Mouse (Mus musculus) intestine, embryonic 16.5 days (tissue): ENCODE measurements around the gene Plvap. TPM values are rescaled to one million over a fixed set of nuclear protein-coding genes. Genes with fewer than 3 reads are reported as not detected.

Experiments
- ATAC-seq: fragments of 200-750 bp; cut with Nextera tagmentation; 2 replicates; pipeline ENCODE4 v1.8.0; 2017; ENCODE audit warnings: moderate TSS enrichment, moderate library complexity
- H3K27ac ChIP-seq: fragments of 300-500 bp; sonication (generic); 2 replicates; pipeline ENCODE4 v1.5.1; 2014; ENCODE audit warnings: mild to moderate bottlenecking, low read length
- H3K27me3 ChIP-seq: fragments of 300-500 bp; sonication (generic); replicated peaks from 2 replicates; pipeline ENCODE4 v1.6.1; 2014; ENCODE audit warnings: low read length, control low read depth, mixed read lengths; ENCODE audit not compliant: control insufficient read depth, insufficient read depth
- H3K36me3 ChIP-seq: fragments of 300-500 bp; sonication (generic); 2 replicates; pipeline ENCODE4 v1.6.1; 2014; ENCODE audit warnings: low read length, control low read depth; ENCODE audit not compliant: control insufficient read depth, insufficient read depth
- H3K4me1 ChIP-seq: fragments of 300-500 bp; sonication (generic); 2 replicates; pipeline ENCODE4 v1.6.1; 2014; ENCODE audit warnings: low read length, control low read depth, mixed read lengths; ENCODE audit not compliant: control insufficient read depth, insufficient read depth
- H3K4me2 ChIP-seq: fragments of 300-500 bp; sonication (generic); 2 replicates; pipeline ENCODE4 v1.6.1; 2014; ENCODE audit warnings: low read depth, low read length, control low read depth
- H3K4me3 ChIP-seq: fragments of 300-500 bp; sonication (generic); 2 replicates; pipeline ENCODE4 v1.5.1; 2014; ENCODE audit warnings: mild to moderate bottlenecking, low read length
- H3K9ac ChIP-seq: fragments of 300-500 bp; sonication (generic); 2 replicates; pipeline ENCODE4 v1.6.1; 2014; ENCODE audit warnings: low read depth, low read length
- H3K9me3 ChIP-seq: fragments of 300-500 bp; sonication (generic); 2 replicates; pipeline ENCODE4 v1.6.1; 2016; ENCODE audit warnings: low read length, control low read depth; ENCODE audit not compliant: control insufficient read depth
- WGBS: fragments of 180-500 bp; shearing (Covaris S2); extraction: QIAGEN DNeasy Blood & Tissue Kit; methylation state at CpG from one replicate; pipeline ENCODE4 v1.1.7; 2014; 5-methylcytosine and 5-hydroxymethylcytosine counted together
- polyA plus RNA-seq: library from polyadenylated mRNA; unstranded; fragments of >200 nt; fragmentation: Nextera tagmentation; extraction: Ambion mirVana; gene quantifications from 2 replicates; pipeline ENCODE4 v1.2.1, GENCODE M21; 2015

Gene Plvap
- polyA plus RNA-seq, 1 experiment from 2014 or later: 70.9 TPM

- Histone ChIP-seq H3K4me2 (no peak overlapping the region), H3K9me3 (no peaks in the 10 kb centered on the region), H3K4me1 (peaks cover 9% of the 10 kb centered on the region; the same call in 1 of the 2 replicates), H3K36me3 (no peaks in the 10 kb centered on the region), H3K27ac (no peak overlapping the region), H3K27me3 (peaks cover 7% of the 10 kb centered on the region), H3K9ac (no peak overlapping the region), H3K4me3 (no peak overlapping the region)
- ATAC-seq: no peak
- 70% methylated on average over 15 of the region's 15 CpGs for WGBS
These were observed 1.6 kb upstream of the Plvap start for GRCm38 (mm10) chr8:71513018-71513754.

GRCm38 (mm10) chr8:71509316-71509715 is 2.2 kb downstream of the Plvap start:
- ATAC-seq: no peak
- Histone ChIP-seq H3K27me3 (peaks cover 29% of the 10 kb centered on the region), H3K9ac (no peak overlapping the region), H3K36me3 (no peaks in the 10 kb centered on the region), H3K9me3 (no peaks in the 10 kb centered on the region), H3K4me3 (peak overlapping the region; percentile 12; the same call in 1 of the 2 replicates), H3K4me2 (no peak overlapping the region), H3K4me1 (peaks cover 16% of the 10 kb centered on the region; the same call in 1 of the 2 replicates), H3K27ac (no peak overlapping the region)
- WGBS: 56% methylated on average over 2 of the region's 2 CpGs

- H3K36me3 ChIP-seq: no peaks in the 10 kb centered on the region
- peaks cover 29% of the 10 kb centered on the region for H3K27me3 ChIP-seq
- peak; percentile 83 for ATAC-seq
- peak overlapping the region; percentile 50 for H3K4me3 ChIP-seq
- H3K9ac ChIP-seq: peak overlapping the region; percentile 57
- no peak overlapping the region for H3K27ac ChIP-seq
- H3K9me3 ChIP-seq: no peaks in the 10 kb centered on the region
- peaks cover 16% of the 10 kb centered on the region; the same call in 1 of the 2 replicates for H3K4me1 ChIP-seq
- under 1% methylated on average over 61 of the region's 61 CpGs for WGBS
- peak overlapping the region; percentile 87 for H3K4me2 ChIP-seq
These were observed 3.9 kb downstream of the Plvap start for GRCm38 (mm10) chr8:71507589-71508104.

GRCm38 (mm10) chr8:71505979-71506378 is 5.6 kb downstream of the Plvap start:
- ATAC-seq: no peak
- Histone ChIP-seq H3K4me2 (no peak overlapping the region), H3K9me3 (no peaks in the 10 kb centered on the region), H3K4me1 (peaks cover 16% of the 10 kb centered on the region; the same call in 1 of the 2 replicates), H3K36me3 (no peaks in the 10 kb centered on the region), H3K27ac (no peak overlapping the region), H3K27me3 (peaks cover 29% of the 10 kb centered on the region), H3K9ac (no peak overlapping the region), H3K4me3 (no peak overlapping the region)
- 73% methylated on average over 4 of the region's 4 CpGs for WGBS

- no peak for ATAC-seq
- Histone ChIP-seq H3K4me3 (no peak overlapping the region), H3K9ac (no peak overlapping the region), H3K36me3 (no peaks in the 10 kb centered on the region), H3K27me3 (peaks cover 29% of the 10 kb centered on the region), H3K9me3 (no peaks in the 10 kb centered on the region), H3K4me1 (peaks cover 16% of the 10 kb centered on the region; the same call in 1 of the 2 replicates), H3K4me2 (no peak overlapping the region), H3K27ac (no peak overlapping the region)
- 88% methylated on average over 4 of the region's 4 CpGs for WGBS
These were observed 6.2 kb downstream of the Plvap start for GRCm38 (mm10) chr8:71505326-71505725.

GRCm38 (mm10) chr8:71504349-71504748 is 7.2 kb downstream of the Plvap start:
- no peak overlapping the region for H3K4me2 ChIP-seq
- H3K9ac ChIP-seq: no peak overlapping the region
- no peak overlapping the region for H3K4me3 ChIP-seq
- ATAC-seq: no peak
- H3K27ac ChIP-seq: no peak overlapping the region
- peaks cover 13% of the 10 kb centered on the region for H3K4me1 ChIP-seq
- H3K36me3 ChIP-seq: no peaks in the 10 kb centered on the region
- WGBS: 84% methylated on average over 4 of the region's 4 CpGs
- H3K27me3 ChIP-seq: peaks cover 29% of the 10 kb centered on the region
- no peaks in the 10 kb centered on the region for H3K9me3 ChIP-seq

GRCm38 (mm10) chr8:71498816-71499690 is 12.5 kb downstream of the Plvap start:
- 29% methylated on average over 16 of the region's 16 CpGs for WGBS
- Histone ChIP-seq H3K27me3 (no peaks in the 10 kb centered on the region), H3K9me3 (no peaks in the 10 kb centered on the region), H3K4me3 (no peak overlapping the region), H3K36me3 (0 out of 2 replicates have a peak, but pooled peaks cover under 1% of the 10 kb centered on the region), H3K4me1 (peaks cover 27% of the 10 kb centered on the region), H3K4me2 (no peak overlapping the region), H3K9ac (no peak overlapping the region), H3K27ac (peak overlapping the region; percentile 41)
- ATAC-seq: peak; percentile 12; the same call in 1 of the 2 replicates

GRCm38 (mm10) chr8:71497881-71498501 is 13.6 kb downstream of the Plvap start:
- 19% methylated on average over 15 of the region's 15 CpGs for WGBS
- 0 out of 2 replicates have a peak, but pooled peaks cover 2% of the 10 kb centered on the region for H3K36me3 ChIP-seq
- ATAC-seq: no peak
- H3K4me3 ChIP-seq: no peak overlapping the region
- H3K9me3 ChIP-seq: no peaks in the 10 kb centered on the region
- no peaks in the 10 kb centered on the region for H3K27me3 ChIP-seq
- H3K27ac ChIP-seq: peak overlapping the region; percentile 41; the same call in 1 of the 2 replicates
- no peak overlapping the region for H3K4me2 ChIP-seq
- H3K4me1 ChIP-seq: peaks cover 27% of the 10 kb centered on the region
- peak overlapping the region; percentile 38; the same call in 1 of the 2 replicates for H3K9ac ChIP-seq
